Mouse (Mus musculus) B cell, adult (primary cell): ENCODE measurements around the gene Wdr66. TPM values are rescaled to one million over a fixed set of nuclear protein-coding genes. Genes with fewer than 3 reads are reported as not detected.

Source experiments
- total RNA-seq: library from RNA; stranded (reverse); gene quantifications from 4 replicates; pipeline ENCODE4 v1.2.4, GENCODE M21; 2023; ENCODE audit not compliant: inconsistent age

The Wdr66 gene
- total RNA-seq, result 0.87 to 2.4 TPM (median 1.4 TPM) in 4 replicates

GRCm38 (mm10) chr5:123251834-123252233 lies at the start of gene Wdr66:
Gene Wdr66, plus strand, starts transcription at chr5:123252102.

GRCm38 (mm10) chr5:123343707-123344627 lies 92.1 kb downstream of the Wdr66 start, which contains the start of gene Bcl7a:
Gene Bcl7a, plus strand, starts transcription at chr5:123343834.

Other genes starting within 250 kb of the Wdr66 start
- 30.6 to 34.7 TPM (median 33.7 TPM) in 4 replicates for gene Orai1, start 237.0 kb upstream of the Wdr66 start, total RNA-seq
- gene Morn3, start 205.1 kb upstream of the Wdr66 start, total RNA-seq, result not detected in 4 replicates
- 5.5 to 7.6 TPM (median 6.9 TPM) in 4 replicates for gene Tmem120b, start 183.7 kb upstream of the Wdr66 start, total RNA-seq
- 82.7 to 95.8 TPM (median 89.3 TPM) in 4 replicates for gene Rhof, start 119.4 kb upstream of the Wdr66 start, total RNA-seq
- 65.9 to 77.5 TPM (median 73.3 TPM) in 4 replicates for gene Setd1b, start 109.9 kb upstream of the Wdr66 start, total RNA-seq
- 27.2 to 34.0 TPM (median 31.5 TPM) in 4 replicates for gene Psmd9, start 82.7 kb upstream of the Wdr66 start, total RNA-seq
- not detected in 4 replicates for gene Hpd, start 69.4 kb upstream of the Wdr66 start, total RNA-seq
- gene Bcl7a, start 91.7 kb downstream of the Wdr66 start, total RNA-seq, result 52.5 to 60.6 TPM (median 56.7 TPM) in 4 replicates
- 156 to 167 TPM (median 161 TPM) in 4 replicates for gene Mlxip, start 142.7 kb downstream of the Wdr66 start, total RNA-seq
- not detected in 4 replicates for gene Lrrc43, start 237.2 kb downstream of the Wdr66 start, total RNA-seq
- not detected in 4 replicates for gene Il31, start 237.4 kb downstream of the Wdr66 start, total RNA-seq